ENCODE assay signal across 35 mouse cellular contexts in genomic region chr4:42957306-42957705, GRCm38 (mm10). TPM values are rescaled to one million over a fixed set of nuclear protein-coding genes. Genes with fewer than 3 reads are reported as not detected.
A peak's percentile ranks its signal among the peaks of the same experiment; 100 is the strongest.
DNase-seq lines count a peak whose midpoint lies in the region; ATAC-seq and TF ChIP-seq lines count a peak whose summit lies in the region.
"Had no signal": no experiment of that assay in that cellular context is flagged by ENCODE, and none has a peak within 500 bp of the region (broad histone marks: within the 10 kb centered on the region; RNA-seq: fewer than 3 reads in every experiment).

No protein-coding gene starts in this region.

- H3K27me3 ChIP-seq in heart, adult 2 months (ENCODE audit: control insufficient read depth, insufficient read depth, low read length): no peaks in the 10 kb centered on the region
- H3K27me3 ChIP-seq in heart, embryonic 15.5 days: no peaks in the 10 kb centered on the region
- no peaks in the 10 kb centered on the region for H3K27me3 ChIP-seq in kidney, adult 2 months (replicated peaks; ENCODE audit: control insufficient read depth, insufficient read depth, low read length)
- H3K27me3 ChIP-seq in kidney, embryonic 15.5 days: no peaks in the 10 kb centered on the region
- H3K27me3 ChIP-seq: embryonic facial prominence, embryonic 15.5 days; forebrain, embryonic 12.5 days; midbrain, embryonic 12.5 days; neural tube, embryonic 13.5 days had no signal

- H3K4me3 ChIP-seq in heart, adult 2 months: no peak overlapping the region
- no peak overlapping the region for H3K4me3 ChIP-seq in heart, embryonic 15.5 days
- H3K4me3 ChIP-seq in kidney, adult 2 months (ENCODE audit: insufficient read depth, low read depth, low read length): no peak overlapping the region
- H3K4me3 ChIP-seq in kidney, embryonic 15.5 days (replicated peaks): no peak overlapping the region
- H3K4me3 ChIP-seq: embryonic facial prominence, embryonic 10.5 days; embryonic facial prominence, embryonic 15.5 days; forebrain, embryonic 12.5 days; liver, embryonic 12.5 days; megakaryocyte, embryonic 14.5 days; midbrain, embryonic 12.5 days; neural tube, embryonic 13.5 days had no signal

- intact Hi-C loops in heart, adult 2 months (cut with DNase I): no loop called here
- intact Hi-C loops in heart, postnatal 14 days (cut with DNase I): no loop called here

- peak; percentile 88 for DNase-seq in heart, adult 11 months
- no peak for DNase-seq in heart, adult 2 months
- no peak for DNase-seq in heart, postnatal 14 days
- peak; percentile 67 for DNase-seq in kidney, adult 2 months
- DNase-seq in kidney, postnatal 14 days: peak; percentile 32
- no peak for DNase-seq in embryo, embryonic 11 days
- DNase-seq: adrenal gland, adult 8-10 months; cerebellum, adult 2 months; cerebellum, postnatal 14 days; forebrain, postnatal 0 days; gastrocnemius, postnatal 10 days; left cerebral cortex, postnatal 4 days; liver, postnatal 0 days; lung, postnatal 4 days; right cerebral cortex, postnatal 4 days; thymus, adult 18-20 months; thymus, postnatal 36 days had no signal

- WGBS in heart, adult 2 months: 79% methylated on average over 11 of the region's 11 CpGs
- 80% methylated on average over 11 of the region's 11 CpGs for WGBS in heart, embryonic 15.5 days
- 64% methylated on average over 11 of the region's 11 CpGs for WGBS in kidney, adult 2 months
- 75% methylated on average over 11 of the region's 11 CpGs for WGBS in kidney, embryonic 15.5 days

- peaks cover 5% of the 10 kb centered on the region for H3K4me1 ChIP-seq in heart, adult 2 months (ENCODE audit: control insufficient read depth, insufficient read depth, low read length)
- H3K4me1 ChIP-seq in heart, embryonic 15.5 days (replicated peaks): peaks cover 55% of the 10 kb centered on the region
- H3K4me1 ChIP-seq in kidney, adult 2 months (ENCODE audit: control insufficient read depth, insufficient read depth, low read length): no peaks in the 10 kb centered on the region
- peaks cover 23% of the 10 kb centered on the region for H3K4me1 ChIP-seq in kidney, embryonic 15.5 days
- H3K4me1 ChIP-seq: liver, embryonic 12.5 days had no signal

- TF ChIP-seq EP300 in heart, adult 2 months (IDR thresholded peaks at IDR 0.05; ENCODE audit: insufficient read depth, low read depth, low read length): no peak

- H3K79me2 ChIP-seq in heart, adult 2 months (replicated peaks; ENCODE audit: control insufficient read depth, insufficient read depth, low read length): no peaks in the 10 kb centered on the region

- H3K9ac ChIP-seq in heart, adult 2 months (ENCODE audit: low read depth, low read length): no peak overlapping the region
- H3K9ac ChIP-seq in heart, embryonic 15.5 days: no peak overlapping the region; the same call in 1 of the 2 replicates
- no peak overlapping the region for H3K9ac ChIP-seq in kidney, embryonic 15.5 days
- H3K9ac ChIP-seq: embryonic facial prominence, embryonic 15.5 days; forebrain, embryonic 12.5 days; forebrain, postnatal 0 days; liver, embryonic 12.5 days; liver, postnatal 0 days; midbrain, embryonic 12.5 days; neural tube, embryonic 13.5 days had no signal

- no peak for TF ChIP-seq POLR2A in heart, adult 2 months (IDR thresholded peaks at IDR 0.05; ENCODE audit: insufficient read depth, low read depth, low read length)
- TF ChIP-seq POLR2A in kidney, adult 2 months (IDR thresholded peaks at IDR 0.05; ENCODE audit: low read depth, low read length): no peak

- no peaks in the 10 kb centered on the region for H3K36me3 ChIP-seq in heart, adult 2 months (ENCODE audit: control insufficient read depth, insufficient read depth, low read length)
- H3K36me3 ChIP-seq in heart, embryonic 15.5 days: peaks cover 17% of the 10 kb centered on the region; the same call in 1 of the 2 replicates
- no peaks in the 10 kb centered on the region for H3K36me3 ChIP-seq in kidney, adult 2 months (ENCODE audit: control insufficient read depth, insufficient read depth, low read length)
- peaks cover 16% of the 10 kb centered on the region; the same call in 1 of the 2 replicates for H3K36me3 ChIP-seq in kidney, embryonic 15.5 days
- H3K36me3 ChIP-seq: liver, embryonic 12.5 days had no signal

- no peak for ATAC-seq in heart, embryonic 15.5 days (replicated peaks; ENCODE audit: insufficient number of reproducible peaks, insufficient read depth, low FRiP score, low read depth)
- ATAC-seq in kidney, embryonic 15.5 days (replicated peaks; ENCODE audit: low FRiP score): no peak
- ATAC-seq: forebrain, postnatal 0 days; hindbrain, embryonic 16.5 days; liver, embryonic 12.5 days; liver, postnatal 0 days had no signal

- H3K9me3 ChIP-seq in heart, embryonic 15.5 days (replicated peaks): no peaks in the 10 kb centered on the region
- no peaks in the 10 kb centered on the region for H3K9me3 ChIP-seq in kidney, embryonic 15.5 days (replicated peaks)
- H3K9me3 ChIP-seq: embryonic facial prominence, embryonic 10.5 days; embryonic facial prominence, embryonic 15.5 days; forebrain, embryonic 12.5 days; G1E; liver, embryonic 12.5 days; megakaryocyte, embryonic 14.5 days; midbrain, embryonic 12.5 days; neural tube, embryonic 13.5 days had no signal

- no peak overlapping the region for H3K4me2 ChIP-seq in heart, embryonic 15.5 days
- no peak overlapping the region for H3K4me2 ChIP-seq in kidney, embryonic 15.5 days
- H3K4me2 ChIP-seq: embryonic facial prominence, embryonic 15.5 days; forebrain, embryonic 12.5 days; liver, embryonic 12.5 days; midbrain, embryonic 12.5 days; neural tube, embryonic 13.5 days had no signal

- H3K27ac ChIP-seq in heart, adult 2 months: no peak overlapping the region; the same call in 1 of the 2 replicates
- peak overlapping the region; percentile 87 for H3K27ac ChIP-seq in heart, embryonic 15.5 days
- H3K27ac ChIP-seq in kidney, adult 2 months (ENCODE audit: insufficient read depth, low read depth, low read length): no peak overlapping the region
- no peak overlapping the region for H3K27ac ChIP-seq in kidney, embryonic 15.5 days
- H3K27ac ChIP-seq: embryonic facial prominence, embryonic 10.5 days; embryonic facial prominence, embryonic 15.5 days; forebrain, embryonic 12.5 days; liver, embryonic 12.5 days; midbrain, embryonic 12.5 days; neural tube, embryonic 13.5 days; stomach, postnatal 0 days had no signal

- TF ChIP-seq CTCF in heart, adult 2 months (IDR thresholded peaks at IDR 0.05): no peak
- TF ChIP-seq CTCF in kidney, adult 2 months (conservative IDR thresholded peaks at IDR 0.05; ENCODE audit: insufficient read depth, insufficient read length, low read depth, low read length): no peak

RNA-seq across cellular contexts. Expression of gene Dnajb5, which starts 7.7 kb away (rescaled TPM):
- total RNA-seq in heart, adult 2 months (2021): 100 to 1,000 TPM in 1 of 2 experiments, 10 to 100 TPM in 1; 88.5 to 103 TPM
- 45.6 and 51.1 TPM in 2 replicates for polyA plus RNA-seq in heart, adult 2 months (2012; rRNA removed)
- 17.7 and 18.2 TPM in 2 replicates for polyA plus RNA-seq in heart, embryonic 15.5 days (2015; fragmentation: Nextera tagmentation; extraction: Ambion mirVana)
- total RNA-seq in heart, postnatal 14 days (2021): 10 to 100 TPM; 68.7 to 78.0 TPM
- polyA plus RNA-seq in kidney, adult 2 months (2012; rRNA removed): 6.5 and 8.1 TPM in 2 replicates
- polyA plus RNA-seq in kidney, embryonic 15.5 days (2015; fragmentation: Nextera tagmentation; extraction: Ambion mirVana): 6.9 and 10.0 TPM in 2 replicates

RNA-seq across cellular contexts. Expression of gene 1700022I11Rik, which starts 12.1 kb away (rescaled TPM):
- not detected for total RNA-seq in heart, adult 2 months (2021)
- not detected in 2 replicates for polyA plus RNA-seq in heart, adult 2 months (2012; rRNA removed)
- polyA plus RNA-seq in heart, embryonic 15.5 days (2015; fragmentation: Nextera tagmentation; extraction: Ambion mirVana): 0.18 and 0.42 TPM in 2 replicates
- not detected for total RNA-seq in heart, postnatal 14 days (2021)
- polyA plus RNA-seq in kidney, adult 2 months (2012; rRNA removed): not detected in 2 replicates
- 0.48 and 0.75 TPM in 2 replicates for polyA plus RNA-seq in kidney, embryonic 15.5 days (2015; fragmentation: Nextera tagmentation; extraction: Ambion mirVana)
- total RNA-seq: adrenal gland, adult 8-10 months; adrenal gland, postnatal 4 days; forebrain, postnatal 0 days; gastrocnemius, postnatal 10 days; layer of hippocampus, postnatal 14 days; left cerebral cortex, adult 8-10 months; left cerebral cortex, postnatal 4 days; midbrain, postnatal 0 days had no signal
- polyA plus RNA-seq: cerebellum, adult 2 months; cortical plate, adult 2 months; G1E; liver, postnatal 0 days; spleen, adult 2 months had no signal

RNA-seq across cellular contexts. Expression of gene Phf24, which starts 40.8 kb away (rescaled TPM):
- 1 to 10 TPM; 5.0 to 5.8 TPM for total RNA-seq in heart, adult 2 months (2021)
- 4.8 and 7.8 TPM in 2 replicates for polyA plus RNA-seq in heart, adult 2 months (2012; rRNA removed)
- polyA plus RNA-seq in heart, embryonic 15.5 days (2015; fragmentation: Nextera tagmentation; extraction: Ambion mirVana): 4.1 and 4.3 TPM in 2 replicates
- total RNA-seq in heart, postnatal 14 days (2021): 1 to 10 TPM; 6.0 to 8.4 TPM
- polyA plus RNA-seq in kidney, adult 2 months (2012; rRNA removed): 1.1 TPM in 2 replicates
- 0.26 and 0.93 TPM in 2 replicates for polyA plus RNA-seq in kidney, embryonic 15.5 days (2015; fragmentation: Nextera tagmentation; extraction: Ambion mirVana)

RNA-seq across cellular contexts. Expression of gene Vcp, which starts 43.0 kb away (rescaled TPM):
- 100 to 1,000 TPM; 238 to 254 TPM for total RNA-seq in heart, adult 2 months (2021)
- 127 and 204 TPM in 2 replicates for polyA plus RNA-seq in heart, adult 2 months (2012; rRNA removed)
- 437 and 463 TPM in 2 replicates for polyA plus RNA-seq in heart, embryonic 15.5 days (2015; fragmentation: Nextera tagmentation; extraction: Ambion mirVana)
- total RNA-seq in heart, postnatal 14 days (2021): 100 to 1,000 TPM; 285 to 286 TPM
- 112 and 130 TPM in 2 replicates for polyA plus RNA-seq in kidney, adult 2 months (2012; rRNA removed)
- polyA plus RNA-seq in kidney, embryonic 15.5 days (2015; fragmentation: Nextera tagmentation; extraction: Ambion mirVana): 547 and 571 TPM in 2 replicates

RNA-seq across cellular contexts. Expression of gene Fancg, which starts 53.0 kb away (rescaled TPM):
- total RNA-seq in heart, adult 2 months (2021): 1 to 10 TPM; 2.8 to 3.2 TPM
- polyA plus RNA-seq in heart, adult 2 months (2012; rRNA removed): 3.9 and 4.9 TPM in 2 replicates
- polyA plus RNA-seq in heart, embryonic 15.5 days (2015; fragmentation: Nextera tagmentation; extraction: Ambion mirVana): 9.8 and 13.5 TPM in 2 replicates
- 1 to 10 TPM; 4.7 to 4.8 TPM for total RNA-seq in heart, postnatal 14 days (2021)
- 6.8 and 7.1 TPM in 2 replicates for polyA plus RNA-seq in kidney, adult 2 months (2012; rRNA removed)
- polyA plus RNA-seq in kidney, embryonic 15.5 days (2015; fragmentation: Nextera tagmentation; extraction: Ambion mirVana): 15.2 and 17.2 TPM in 2 replicates

Comparison
In these comparisons a context has a peak if more than half of its experiments do, and no peak if none do; other contexts are left out.
1. DNase-seq: peak in heart, adult 11 months (single experiment), kidney, adult 2 months (single experiment) and kidney, postnatal 14 days (single experiment); none in heart, adult 2 months (0 of 2), heart, postnatal 14 days (0 of 2) and embryo, embryonic 11 days (single experiment).